Mouse (Mus musculus) CH12.LX (cell line): ENCODE measurements around the gene Scube3. TPM values are rescaled to one million over a fixed set of nuclear protein-coding genes. Genes with fewer than 3 reads are reported as not detected.
A peak's percentile ranks its signal among the peaks of the same experiment; 100 is the strongest.

ENCODE experiments used
- DNase-seq: peaks from one replicate; pipeline ENCODE4 v3.0.0-alpha.2; 2013; ENCODE audit errors: extremely low read depth
- H3K27ac ChIP-seq: 2 replicates; pipeline ENCODE4 v1.5.1; 2012; ENCODE audit warnings: low read depth, mild to moderate bottlenecking, control low read depth, moderate library complexity; ENCODE audit not compliant: insufficient read depth
- H3K27me3 ChIP-seq: replicated peaks from 2 replicates; pipeline ENCODE3; 2012; ENCODE audit warnings: inconsistent platforms
- H3K36me3 ChIP-seq, 2 experiments: replicated peaks in 1 of 2; 2 replicates each; pipeline versions ENCODE3 to v1.6.1; 2012; ENCODE audit warnings: inconsistent platforms in 1 of 2, low read length in 1 of 2, mild to moderate bottlenecking in 1 of 2, mixed read lengths in 1 of 2, moderate library complexity in 1 of 2; ENCODE audit not compliant: control insufficient read depth in 1 of 2, insufficient read depth in 1 of 2
- H3K4me1 ChIP-seq, 2 experiments: 2 replicates each; pipeline ENCODE4 v1.6.1; 2012; ENCODE audit warnings: inconsistent platforms in 1 of 2, moderate library complexity in 1 of 2; ENCODE audit not compliant: insufficient read depth in 2 of 2, control insufficient read depth in 1 of 2
- H3K4me2 ChIP-seq: 2 replicates; pipeline ENCODE4 v1.6.1; 2012; ENCODE audit warnings: low read depth, mild to moderate bottlenecking, control low read depth; ENCODE audit not compliant: poor library complexity, insufficient read depth, severe bottlenecking
- H3K4me3 ChIP-seq, 3 experiments: fragments of 150-350 bp in 1 of 3; sonication (generic) in 1 of 3; replicated peaks in 1 of 3; 2 replicates each; pipeline versions ENCODE3 to v1.5.1; 2011 to 2012; ENCODE audit warnings: low read depth in 2 of 3, low read length in 2 of 3, mild to moderate bottlenecking in 2 of 3, moderate library complexity in 2 of 3, control low read depth in 1 of 3, improper control_type of control experiment in 1 of 3, inconsistent platforms in 1 of 3, mixed read lengths in 1 of 3; ENCODE audit not compliant: poor library complexity in 1 of 3
- H3K79me2 ChIP-seq: replicated peaks from 2 replicates; pipeline ENCODE4 v1.6.1; 2012; ENCODE audit warnings: mild to moderate bottlenecking, moderate library complexity; ENCODE audit not compliant: control insufficient read depth, poor library complexity, insufficient read depth, severe bottlenecking; ENCODE audit errors: extremely low read depth
- H3K9ac ChIP-seq: 2 replicates; pipeline ENCODE4 v1.6.1; 2012; ENCODE audit warnings: low read depth, mild to moderate bottlenecking, control low read depth, moderate library complexity; ENCODE audit not compliant: insufficient read depth
- H3K9me3 ChIP-seq: replicated peaks from 2 replicates; pipeline ENCODE3; 2012; ENCODE audit warnings: low read length, inconsistent platforms, mixed read lengths
- BHLHE40 ChIP-seq: IDR thresholded peaks from 2 replicates; pipeline ENCODE4 v1.6.1; 2011; ENCODE audit warnings: mild to moderate bottlenecking, low read depth, low read length, improper control_type of control experiment
- CHD1 ChIP-seq: IDR thresholded peaks from 2 replicates; pipeline ENCODE4 v1.6.1; 2012; ENCODE audit warnings: low read depth, low read length, improper control_type of control experiment, inconsistent platforms
- CTCF ChIP-seq, 2 experiments: IDR thresholded peaks in 1 of 2; conservative IDR thresholded peaks in 1 of 2; 2 replicates each; pipeline ENCODE4 v1.5.1; 2011 to 2012; ENCODE audit warnings: low read depth in 2 of 2, low read length in 2 of 2, improper control_type of control experiment in 1 of 2, inconsistent platforms in 1 of 2, mild to moderate bottlenecking in 1 of 2, moderate library complexity in 1 of 2
- E2F4 ChIP-seq: IDR thresholded peaks from 2 replicates; pipeline ENCODE4 v1.6.1; 2011; ENCODE audit warnings: low read depth, low read length, improper control_type of control experiment; ENCODE audit not compliant: insufficient replicate concordance
- EP300 ChIP-seq: IDR thresholded peaks from 2 replicates; pipeline ENCODE4 v1.6.1; 2011; ENCODE audit warnings: low read length, improper control_type of control experiment
- ETS1 ChIP-seq: conservative IDR thresholded peaks from 2 replicates; pipeline ENCODE4 v1.6.1; 2012; ENCODE audit warnings: low read depth, mild to moderate bottlenecking, inconsistent platforms, low read length, improper control_type of control experiment, moderate library complexity
- HCFC1 ChIP-seq: IDR thresholded peaks from 2 replicates; pipeline ENCODE4 v1.6.1; 2012; ENCODE audit warnings: low read depth, mild to moderate bottlenecking, inconsistent platforms, low read length, improper control_type of control experiment
- IRF4 ChIP-seq: IDR thresholded peaks from 2 replicates; pipeline ENCODE4 v1.6.1; 2014; ENCODE audit warnings: low read depth, mild to moderate bottlenecking, inconsistent platforms, low read length, improper control_type of control experiment
- JUND ChIP-seq: conservative IDR thresholded peaks from 2 replicates; pipeline ENCODE4 v1.6.1; 2011; ENCODE audit warnings: low read depth, low read length, improper control_type of control experiment
- MAFK ChIP-seq: IDR thresholded peaks from 2 replicates; pipeline ENCODE4 v1.6.1; 2011; ENCODE audit warnings: low read length, improper control_type of control experiment; ENCODE audit not compliant: insufficient replicate concordance
- MAX ChIP-seq: IDR thresholded peaks from 2 replicates; pipeline ENCODE4 v1.6.1; 2011; ENCODE audit warnings: low read length, improper control_type of control experiment
- MAZ ChIP-seq: IDR thresholded peaks from 2 replicates; pipeline ENCODE4 v1.6.1; 2012; ENCODE audit warnings: low read depth, mild to moderate bottlenecking, inconsistent platforms, low read length, improper control_type of control experiment, moderate library complexity
- MEF2A ChIP-seq: IDR thresholded peaks from 2 replicates; pipeline ENCODE4 v1.6.1; 2014; ENCODE audit warnings: low read depth, mild to moderate bottlenecking, inconsistent platforms, low read length, improper control_type of control experiment, borderline replicate concordance
- MXI1 ChIP-seq: IDR thresholded peaks from 2 replicates; pipeline ENCODE4 v1.6.1; 2011; ENCODE audit warnings: mild to moderate bottlenecking, low read depth, low read length, improper control_type of control experiment
- MYC ChIP-seq: IDR thresholded peaks from 2 replicates; pipeline ENCODE4 v1.6.1; 2011; ENCODE audit warnings: low read depth, mild to moderate bottlenecking, improper control_type of control experiment, low read length
- NRF1 ChIP-seq: IDR thresholded peaks from 2 replicates; pipeline ENCODE4 v1.6.1; 2014; ENCODE audit warnings: low read depth, mild to moderate bottlenecking, inconsistent platforms, low read length, improper control_type of control experiment, moderate library complexity
- POLR2A ChIP-seq: IDR thresholded peaks from 2 replicates; pipeline ENCODE4 v1.6.1; 2011; ENCODE audit warnings: low read depth, mild to moderate bottlenecking, improper control_type of control experiment, low read length
- POLR2AphosphoS2 ChIP-seq: IDR thresholded peaks from 2 replicates; pipeline ENCODE4 v1.6.1; 2011; ENCODE audit warnings: low read depth, low read length, improper control_type of control experiment
- RAD21 ChIP-seq: IDR thresholded peaks from 2 replicates; pipeline ENCODE4 v1.6.1; 2011; ENCODE audit warnings: low read depth, mild to moderate bottlenecking, low read length, improper control_type of control experiment, moderate library complexity
- SIN3A ChIP-seq: IDR thresholded peaks from 2 replicates; pipeline ENCODE4 v1.6.1; 2012; ENCODE audit warnings: low read length, improper control_type of control experiment, inconsistent platforms
- SMC3 ChIP-seq: IDR thresholded peaks from 2 replicates; pipeline ENCODE4 v1.6.1; 2011; ENCODE audit warnings: low read depth, low read length, improper control_type of control experiment
- TCF12 ChIP-seq: IDR thresholded peaks from 2 replicates; pipeline ENCODE4 v1.6.1; 2014; ENCODE audit warnings: low read depth, mild to moderate bottlenecking, inconsistent platforms, low read length, improper control_type of control experiment
- UBTF ChIP-seq: IDR thresholded peaks from 2 replicates; pipeline ENCODE4 v1.6.1; 2012; ENCODE audit warnings: low read depth, mild to moderate bottlenecking, inconsistent platforms, low read length, improper control_type of control experiment, moderate library complexity
- USF1 ChIP-seq: IDR thresholded peaks from 2 replicates; pipeline ENCODE4 v1.6.1; 2014; ENCODE audit warnings: low read depth, mild to moderate bottlenecking, inconsistent platforms, low read length, improper control_type of control experiment
- ZC3H11A ChIP-seq: IDR thresholded peaks from 2 replicates; pipeline ENCODE4 v1.6.1; 2012; ENCODE audit warnings: low read depth, mild to moderate bottlenecking, inconsistent platforms, low read length, improper control_type of control experiment
- ZMIZ1 ChIP-seq: IDR thresholded peaks from 2 replicates; pipeline ENCODE4 v1.6.1; 2012; ENCODE audit warnings: low read depth, mild to moderate bottlenecking, inconsistent platforms, low read length, improper control_type of control experiment
- ZNF384 ChIP-seq: IDR thresholded peaks from 2 replicates; pipeline ENCODE4 v1.6.1; 2012; ENCODE audit warnings: low read depth, low read length, improper control_type of control experiment, inconsistent platforms
- dilution Hi-C: fragments of 300-500 bp; cut with MboI; formaldehyde crosslinking; loops from 2 replicates; pipeline ENCODE4 v1.14.3; 2020; ENCODE audit warnings: low sequenced_read_pairs; ENCODE audit not compliant: extremely low pct_unique_long_range_greater_than_20kb, extremely low pct_ligation_motif_present
- in situ Hi-C: fragments of 300-500 bp; cut with MboI; formaldehyde crosslinking; loops from 3 replicates; pipeline ENCODE4 v1.14.3; 2019; ENCODE audit warnings: low sequenced_read_pairs, low pct_ligation_motif_present, low pct_unique_long_range_greater_than_20kb, mixed read lengths
- polyA plus RNA-seq: library from polyadenylated mRNA; unstranded; fragments of >175 nt; gene quantifications from 2 replicates; pipeline ENCODE4 v1.2.1, GENCODE M21; 2012; ENCODE audit warnings: low read depth; ENCODE audit not compliant: insufficient read length
- total RNA-seq, 2 experiments: library from RNA; depleted of rRNA; stranded (reverse); fragments of 300-350 nt in 1 of 2; fragments of >200 nt in 1 of 2; gene quantifications; 2 replicates each; pipeline ENCODE4 v1.2.3; 2012 to 2014

The Scube3 gene
- total and polyA plus RNA-seq, 3 experiments: 0.08 to 0.19 TPM; not detected in 1

GRCm38 (mm10) chr17:28205443-28205842, 63.5 kb downstream of the Scube3 start (continued):
- TF ChIP-seq USF1 (no peak), EP300 (peak; percentile 64), MAX (no peak), MAZ (0 out of 2 replicates have a peak, but pooled peaks have one; percentile 26), HCFC1 (no peak), POLR2AphosphoS2 (no peak), CTCF (conservative IDR thresholded peaks at IDR 0.05 in 1 of 2, IDR thresholded peaks at IDR 0.05 in 1 of 2; ENCODE audit: low read depth in 2 of 2, low read length in 2 of 2) (no peak)

- Histone ChIP-seq H3K4me2 (peak overlapping the region; percentile 58), H3K9ac (peak overlapping the region; percentile 27), H3K36me3 (peaks cover 13 to 20% of the 10 kb centered on the region in 2 experiments), H3K27me3 (no peaks in the 10 kb centered on the region), H3K4me3 (peak overlapping the region in 1 of 3 experiments; percentile 73), H3K9me3 (no peaks in the 10 kb centered on the region), H3K27ac (peak overlapping the region; percentile 90), H3K4me1 (peaks cover 37 to 59% of the 10 kb centered on the region in 2 experiments), H3K79me2 (peaks cover 34% of the 10 kb centered on the region)
- dilution Hi-C loops (no loop called here), in situ Hi-C loops (loop anchor here (25.0 kb wide), 1 partner anchor 305 kb away; the partner anchor contains the start of gene Fkbp5)
- TF ChIP-seq CHD1 (no peak), JUND (no peak), ETS1 (no peak), EP300 (no peak), HCFC1 (no peak), ZC3H11A (no peak), POLR2A (no peak), POLR2AphosphoS2 (no peak), TCF12 (no peak), E2F4 (no peak), SIN3A (no peak), ZMIZ1 (no peak), MEF2A (no peak)
- no peak for DNase-seq
Measured at GRCm38 (mm10) chr17:28207092-28207491, 65.2 kb downstream of the Scube3 start.

GRCm38 (mm10) chr17:28207591-28208313, 65.8 kb downstream of the Scube3 start, which contains the start of gene Def6:
Gene Def6, plus strand, starts transcription at chr17:28207778.
- in situ Hi-C loops (loop anchor here (25.0 kb wide), 1 partner anchor 305 kb away; the partner anchor contains the start of gene Fkbp5), dilution Hi-C loops (no loop called here)
- peaks cover 42 to 65% of the 10 kb centered on the region in 2 experiments for H3K4me1 ChIP-seq
- peak within 1 kb of the TSS; percentile 73 to 91 (median 83) for H3K4me3 ChIP-seq
- peaks cover 34% of the 10 kb centered on the region for H3K79me2 ChIP-seq
- H3K27me3 ChIP-seq: no peaks in the 10 kb centered on the region
- DNase-seq: peak; percentile 83
- peak within 1 kb of the TSS; percentile 92 for H3K4me2 ChIP-seq
- peak within 1 kb of the TSS; percentile 79 for H3K9ac ChIP-seq
- H3K36me3 ChIP-seq: peaks cover 9 to 20% of the 10 kb centered on the region in 2 experiments
- H3K9me3 ChIP-seq: no peaks in the 10 kb centered on the region
- H3K27ac ChIP-seq: peak within 1 kb of the TSS; percentile 90
- TF ChIP-seq ZMIZ1: no peak
- peak; percentile 31; the same call in 1 of the 2 replicates for TF ChIP-seq MAX
- TF ChIP-seq ZC3H11A: no peak
- TF ChIP-seq ZNF384: no peak
- TF ChIP-seq RAD21: peak; percentile 89
- no peak for TF ChIP-seq E2F4
- peak; percentile 37; the same call in 1 of the 2 replicates for TF ChIP-seq MXI1
- TF ChIP-seq SMC3: peak; percentile 88
- TF ChIP-seq MYC: peak; percentile 45; the same call in 1 of the 2 replicates
- peak; percentile 52; the same call in 1 of the 2 replicates for TF ChIP-seq HCFC1
- TF ChIP-seq TCF12: peak; percentile 91
- TF ChIP-seq ETS1: peak; percentile 57
- peak; percentile 79 for TF ChIP-seq NRF1
- peak; percentile 39 for TF ChIP-seq BHLHE40
- TF ChIP-seq POLR2A: peak; percentile 93
- peak; percentile 41; the same call in 1 of the 2 replicates for TF ChIP-seq UBTF
- TF ChIP-seq IRF4: peak; percentile 72
- TF ChIP-seq MAZ: no peak
- no peak for TF ChIP-seq POLR2AphosphoS2
- TF ChIP-seq MAFK: 0 out of 2 replicates have a peak, but pooled peaks have one; percentile 4
- peak; percentile 39; the same call in 1 of the 2 replicates for TF ChIP-seq EP300
